Mouse (Mus musculus) kidney, adult 8-10 months (tissue): ENCODE results near the gene Egfem1.

Experiments used
- DNase-seq, 2 experiments: peaks; one replicate each; pipeline ENCODE4 v3.0.0; 2022

The Egfem1 gene

GRCm38 (mm10) chr3:29366907-29367306, 285.1 kb downstream of the Egfem1 start:
- DNase-seq: no peak

DNA sequence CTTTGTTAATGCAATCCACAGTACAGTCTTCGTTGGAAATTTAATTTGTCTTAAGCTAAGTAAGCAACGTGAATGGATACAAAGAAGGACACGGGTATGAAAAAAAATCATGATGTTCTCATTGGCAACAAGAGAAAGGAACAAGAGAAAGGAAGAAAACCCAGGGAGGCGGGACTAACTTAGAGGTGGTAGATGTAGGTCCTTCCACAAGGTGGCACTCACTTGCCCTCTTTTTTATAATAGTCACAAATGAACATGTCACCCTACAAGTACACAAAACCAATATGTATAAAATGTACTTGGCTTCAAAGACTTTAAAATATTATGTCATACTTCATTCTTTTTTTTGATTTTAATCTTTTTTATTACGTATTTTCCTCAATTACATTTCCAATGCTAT, 288.7 kb downstream of the Egfem1 start:
- peak in 1 of 2 experiments; percentile 3 for DNase-seq

DNA sequence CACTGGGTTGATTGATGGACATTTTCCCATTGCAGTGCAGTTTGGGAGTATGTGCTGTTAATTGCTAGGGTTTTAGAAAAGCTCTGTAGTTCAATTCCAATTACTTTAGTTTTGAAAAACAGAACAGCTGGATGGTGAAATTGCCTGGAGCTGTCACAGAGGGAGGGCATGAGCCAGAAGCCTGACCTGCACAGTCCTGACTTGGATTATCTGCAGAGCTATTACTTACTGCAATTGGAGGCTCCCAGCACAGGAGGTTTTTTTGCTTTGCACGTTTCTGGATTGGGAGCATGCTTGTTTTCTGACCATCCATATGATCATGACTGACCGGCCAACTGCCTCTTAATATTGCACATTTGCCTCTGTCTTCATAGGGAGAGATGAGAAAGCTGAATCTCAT, 299.4 kb downstream of the Egfem1 start:
- no peak for DNase-seq

- DNase-seq: no peak
Observed at GRCm38 (mm10) chr3:29399064-29399463, 317.2 kb downstream of the Egfem1 start.

- DNase-seq: no peak
Observed at GRCm38 (mm10) chr3:29421634-29422033, 339.8 kb downstream of the Egfem1 start.

DNA sequence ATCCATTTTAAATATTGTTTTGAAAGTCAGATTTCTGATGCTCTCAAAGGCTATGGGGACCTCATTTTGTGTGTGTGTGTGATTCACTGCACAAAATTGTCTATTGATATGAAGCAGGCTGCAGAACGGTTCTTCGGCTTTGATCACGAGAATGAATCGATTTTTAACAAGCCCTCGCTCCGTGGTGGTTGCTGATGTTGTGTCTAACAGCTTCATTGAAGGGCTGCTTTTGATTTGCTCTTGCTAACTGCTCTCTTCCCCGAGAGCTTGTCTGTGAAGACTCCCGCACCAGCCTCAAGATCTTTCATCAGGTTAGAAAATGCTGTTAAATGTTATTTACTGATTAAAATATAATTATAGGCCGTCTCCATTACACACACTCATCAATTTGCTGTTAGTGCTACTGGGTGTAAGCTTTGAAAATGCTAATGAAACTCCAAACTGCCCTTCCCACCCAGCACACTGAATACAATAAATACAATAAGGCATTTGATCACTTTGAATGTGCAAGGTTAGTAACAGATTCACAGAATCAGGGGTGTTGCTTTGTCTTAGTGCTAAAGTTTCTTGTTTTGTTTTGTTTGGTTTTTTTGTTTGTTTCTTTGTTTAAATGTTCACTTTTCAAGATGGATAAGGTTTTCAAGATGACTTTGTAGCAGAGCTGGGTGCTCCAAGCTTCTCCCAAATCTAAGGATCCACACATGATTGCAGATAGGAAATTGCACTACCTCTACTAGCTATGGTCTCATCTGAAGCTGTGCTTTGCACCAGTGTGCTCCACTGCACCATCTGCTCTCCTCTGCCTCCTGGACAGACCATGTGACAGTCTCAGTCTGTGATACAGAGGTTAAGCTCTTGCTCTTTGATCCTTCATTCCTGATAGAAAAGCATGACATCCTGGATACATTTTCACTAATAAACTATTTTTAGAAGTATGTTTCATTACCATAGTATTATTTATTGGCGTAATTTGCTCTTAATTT, 350.6 kb downstream of the Egfem1 start:
- DNase-seq: no peak

DNA sequence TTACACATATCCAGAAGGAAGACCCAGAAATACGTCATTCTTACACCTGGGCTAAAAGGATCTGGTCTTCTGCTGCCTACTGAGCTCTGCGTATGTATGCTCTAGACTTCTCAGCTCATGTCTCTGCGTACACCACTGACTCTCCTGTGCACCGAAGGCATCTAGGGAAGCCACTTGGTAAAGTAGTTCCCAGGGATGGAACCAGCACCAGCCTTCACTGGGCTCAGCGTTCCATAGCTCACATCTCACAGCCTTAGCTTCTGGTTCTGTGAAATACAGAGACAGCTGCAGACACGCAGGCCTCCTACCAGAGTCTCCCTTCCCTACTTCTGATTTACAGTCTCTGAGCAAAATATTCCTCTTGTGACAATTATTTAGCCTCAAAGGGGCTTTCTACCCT, 361.2 kb downstream of the Egfem1 start:
- no peak for DNase-seq

DNA sequence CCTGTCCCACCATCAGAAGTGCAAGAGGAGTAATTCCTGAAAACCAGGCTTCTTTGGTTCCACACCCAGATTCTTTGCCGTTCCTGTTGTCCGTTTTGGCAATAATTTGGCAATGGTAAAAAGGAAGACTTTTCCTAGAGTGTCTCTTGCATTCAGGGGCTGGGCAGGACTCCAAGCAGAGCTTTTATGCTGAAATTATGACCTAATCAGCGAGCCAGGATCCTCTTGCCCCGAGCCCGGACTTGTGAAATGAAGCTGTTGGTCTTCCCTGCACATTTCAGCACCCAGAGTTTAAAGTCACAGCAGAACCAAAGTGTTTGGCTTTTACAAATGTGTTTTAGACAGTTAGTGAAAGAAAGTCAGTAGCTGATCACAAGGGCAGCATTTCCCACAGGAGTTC, 362.8 kb downstream of the Egfem1 start:
- peak in 1 of 2 experiments; percentile 3 for DNase-seq

DNA sequence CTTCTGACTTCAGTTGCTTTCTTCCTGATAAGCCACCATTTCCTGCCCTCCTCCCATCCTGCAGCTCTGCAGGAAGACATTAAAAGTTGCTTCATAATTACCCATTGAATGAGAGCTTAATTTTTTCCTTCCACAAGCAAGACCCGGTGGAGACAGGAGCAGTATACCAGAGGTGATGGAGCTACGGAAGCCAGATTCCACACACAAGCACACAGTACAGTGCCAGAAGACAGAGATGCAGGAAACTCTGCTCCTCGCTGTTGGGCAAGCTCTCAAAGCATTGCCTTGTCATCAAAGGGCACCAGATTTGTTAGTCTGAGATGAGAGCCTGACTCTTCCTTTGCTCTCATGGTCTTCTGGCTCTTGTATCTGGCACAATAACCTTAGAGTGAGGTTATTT, 364.3 kb downstream of the Egfem1 start:
- no peak for DNase-seq

DNA sequence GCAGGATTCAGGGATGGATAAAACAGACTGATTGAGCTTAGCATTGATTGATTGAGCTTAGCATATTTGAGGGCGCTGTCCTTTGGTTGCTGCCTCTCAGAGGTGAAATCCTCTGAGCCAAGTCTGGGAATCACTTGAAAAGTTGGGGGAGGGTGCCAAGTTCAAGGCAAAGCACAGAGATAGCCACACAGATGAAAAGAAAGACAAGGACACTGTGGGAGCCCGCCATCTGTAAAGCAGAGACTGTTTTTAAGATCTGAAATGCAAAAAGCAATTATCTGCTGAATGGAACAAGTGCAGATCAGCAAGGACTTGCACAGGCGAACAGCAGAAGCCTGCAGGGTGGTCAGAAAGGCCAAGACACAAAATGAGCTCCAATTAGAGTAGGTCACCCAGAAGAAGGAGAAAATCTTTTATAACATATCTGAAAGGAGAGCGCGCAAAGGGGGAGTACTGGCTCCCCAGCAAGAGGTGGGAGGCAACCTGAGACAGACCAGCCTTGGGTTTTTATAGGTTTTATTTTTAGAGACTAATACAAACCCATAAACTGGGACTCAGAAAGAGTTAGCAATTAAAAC, 367.1 kb downstream of the Egfem1 start:
- no peak for DNase-seq

- DNase-seq: no peak
Observed at GRCm38 (mm10) chr3:29498211-29498610, 416.4 kb downstream of the Egfem1 start.

DNA sequence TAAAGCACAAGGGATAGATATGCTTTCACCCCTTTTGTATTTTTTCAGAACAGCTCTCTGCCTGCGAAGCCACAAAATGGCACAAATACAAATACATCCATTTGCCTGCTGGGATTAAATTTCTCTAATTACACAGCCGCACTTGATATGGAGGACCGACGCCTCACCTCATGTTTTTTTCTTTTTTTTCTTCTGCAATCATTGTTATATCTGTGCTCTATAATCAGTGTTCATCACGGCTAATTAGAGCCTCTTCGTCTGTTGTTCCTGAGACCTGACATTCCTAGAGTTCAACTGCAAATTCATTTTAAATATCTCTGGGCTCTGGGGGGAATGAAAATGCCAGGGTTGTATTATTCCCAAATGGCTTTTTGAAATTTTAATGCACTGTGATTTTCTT, 417.4 kb downstream of the Egfem1 start:
- DNase-seq: no peak

DNA sequence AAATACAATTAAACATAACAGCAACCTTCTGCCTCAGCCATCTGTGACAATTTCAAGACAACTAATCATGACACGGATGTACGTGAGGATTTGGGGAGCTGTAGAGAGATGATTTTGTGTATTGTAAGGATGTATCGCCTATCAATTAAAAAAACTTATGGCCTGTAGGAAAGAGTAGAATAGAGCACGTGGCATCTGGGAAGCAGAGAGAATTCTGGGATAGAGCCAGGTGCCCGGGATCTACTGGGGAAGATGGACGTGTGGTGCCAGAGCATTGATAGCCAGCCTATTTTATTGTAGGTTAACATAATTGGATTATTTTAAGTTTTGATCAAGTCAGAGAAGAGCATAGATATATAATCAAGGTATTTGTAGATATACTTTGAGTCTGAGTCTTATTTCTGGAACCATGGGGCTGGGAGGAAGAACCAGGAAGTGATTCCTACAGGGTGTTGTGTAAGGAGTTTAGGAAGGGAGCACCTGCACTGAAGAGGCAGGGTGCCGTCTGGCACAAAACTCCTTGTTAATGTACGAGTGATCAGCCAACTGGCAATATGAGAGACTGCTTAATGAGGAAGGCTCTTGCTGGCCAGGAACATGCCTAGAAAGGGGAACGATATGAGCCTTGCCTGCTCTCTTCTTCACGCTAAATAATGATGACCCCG, 443.6 kb downstream of the Egfem1 start:
- no peak for DNase-seq

GRCm38 (mm10) chr3:29525963-29526301, 444.1 kb downstream of the Egfem1 start:
- DNase-seq: no peak

DNA sequence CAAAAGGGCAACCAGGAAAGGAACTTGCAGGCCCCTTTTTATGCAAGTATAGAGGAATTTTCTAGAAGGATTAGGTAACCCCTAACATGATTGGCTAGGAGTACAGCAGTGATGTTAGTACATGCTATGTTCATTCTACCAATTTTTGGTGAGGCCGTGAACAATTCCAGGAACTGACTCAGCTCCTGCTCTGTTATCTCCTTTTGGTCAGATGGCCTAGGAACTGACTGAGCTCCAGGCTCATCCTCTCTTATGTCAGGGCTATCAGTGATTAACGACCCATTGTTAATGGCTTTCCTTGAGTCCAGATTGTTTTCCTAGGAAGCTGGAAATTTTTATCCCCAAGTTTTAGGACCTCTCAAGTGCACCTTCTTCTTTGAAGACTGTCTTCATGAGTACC, 457.4 kb downstream of the Egfem1 start:
- peak; percentile 13 to 37 for DNase-seq

DNA sequence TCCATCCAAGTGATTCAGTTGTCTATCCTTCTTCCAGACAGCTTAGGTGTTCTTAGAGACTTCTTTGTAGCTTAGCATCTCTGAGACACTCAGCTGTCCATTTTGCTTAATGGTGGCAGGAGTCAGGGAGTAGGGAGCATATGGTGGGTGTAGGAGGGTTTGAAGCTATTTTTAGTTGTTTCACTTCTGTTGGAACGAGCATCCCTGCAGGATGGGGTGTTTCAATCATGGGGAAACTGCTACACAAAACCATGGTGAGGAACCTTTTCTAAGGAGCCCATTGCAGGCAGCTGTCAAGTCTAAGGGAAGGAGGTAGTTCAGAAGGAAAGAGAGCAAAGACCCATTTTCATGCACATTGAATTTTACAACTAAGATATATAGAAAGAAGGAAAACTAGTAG, 458.1 kb downstream of the Egfem1 start:
- no peak for DNase-seq

DNA sequence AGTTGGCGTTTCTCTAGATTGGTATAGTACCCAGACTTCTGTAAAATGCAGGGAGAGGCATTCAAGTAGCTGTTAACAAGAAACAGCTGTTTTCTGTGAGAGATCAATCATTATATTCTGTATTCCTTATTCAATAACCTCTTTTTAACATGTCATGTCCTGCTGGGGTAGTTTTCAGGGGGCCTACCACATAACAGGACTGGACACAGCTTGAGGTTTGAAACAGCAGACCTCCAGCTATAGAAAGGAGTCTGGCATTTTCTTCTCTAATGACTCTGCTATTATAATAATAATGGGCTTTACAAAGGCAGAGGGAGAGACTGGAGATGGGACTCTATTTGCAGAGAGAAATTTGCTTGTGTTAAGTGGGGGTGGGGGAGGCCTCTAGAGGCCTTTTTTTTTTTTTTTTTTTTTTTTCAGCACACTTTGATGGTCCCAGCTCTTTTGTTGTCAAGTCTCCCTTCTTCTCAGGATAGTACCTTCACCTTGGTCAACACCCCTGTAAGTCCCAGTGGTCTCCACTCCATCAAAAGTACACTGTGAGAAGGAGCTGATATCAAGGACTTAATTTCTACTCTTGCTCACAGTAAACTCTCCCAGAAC, 459.8 kb downstream of the Egfem1 start:
- DNase-seq: no peak

DNA sequence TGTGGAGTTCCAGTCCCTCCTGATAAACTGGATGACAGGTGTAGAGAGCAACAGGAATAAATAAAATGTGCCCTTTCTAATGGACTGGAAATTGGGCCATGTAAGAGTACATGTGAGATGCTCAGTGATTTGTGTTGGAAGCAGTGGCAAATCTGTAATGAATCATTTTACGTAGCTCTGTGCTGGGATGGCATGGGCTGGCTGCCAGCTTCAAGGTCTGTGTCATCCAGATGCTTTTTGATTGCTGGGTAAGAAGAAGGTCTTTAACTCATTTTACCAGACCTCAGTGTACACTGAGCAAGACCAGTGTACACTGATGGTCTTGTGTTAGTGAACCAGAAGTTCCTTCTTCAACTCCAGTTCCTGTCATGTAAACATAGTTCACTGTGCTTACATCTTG, 462.2 kb downstream of the Egfem1 start:
- DNase-seq: no peak

DNA sequence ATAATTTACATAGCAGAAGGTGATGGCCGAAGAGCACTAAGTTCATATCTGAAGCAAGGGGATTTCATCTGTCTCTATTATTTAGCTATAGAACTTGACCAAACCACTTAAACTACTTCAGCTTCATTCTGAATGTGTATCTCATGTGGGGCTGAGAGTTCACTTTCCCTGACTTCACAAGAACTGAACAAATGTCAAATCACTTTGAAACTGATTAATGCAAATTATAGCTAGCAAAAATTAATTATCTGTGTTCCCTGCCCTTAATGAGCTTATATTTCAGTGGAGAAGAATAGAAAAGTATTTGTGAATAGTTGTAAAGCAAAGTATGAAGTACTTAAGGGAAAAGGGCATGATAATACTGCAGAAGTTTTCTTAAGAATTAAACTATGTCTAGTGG, 481.3 kb downstream of the Egfem1 start:
- DNase-seq: no peak

DNA sequence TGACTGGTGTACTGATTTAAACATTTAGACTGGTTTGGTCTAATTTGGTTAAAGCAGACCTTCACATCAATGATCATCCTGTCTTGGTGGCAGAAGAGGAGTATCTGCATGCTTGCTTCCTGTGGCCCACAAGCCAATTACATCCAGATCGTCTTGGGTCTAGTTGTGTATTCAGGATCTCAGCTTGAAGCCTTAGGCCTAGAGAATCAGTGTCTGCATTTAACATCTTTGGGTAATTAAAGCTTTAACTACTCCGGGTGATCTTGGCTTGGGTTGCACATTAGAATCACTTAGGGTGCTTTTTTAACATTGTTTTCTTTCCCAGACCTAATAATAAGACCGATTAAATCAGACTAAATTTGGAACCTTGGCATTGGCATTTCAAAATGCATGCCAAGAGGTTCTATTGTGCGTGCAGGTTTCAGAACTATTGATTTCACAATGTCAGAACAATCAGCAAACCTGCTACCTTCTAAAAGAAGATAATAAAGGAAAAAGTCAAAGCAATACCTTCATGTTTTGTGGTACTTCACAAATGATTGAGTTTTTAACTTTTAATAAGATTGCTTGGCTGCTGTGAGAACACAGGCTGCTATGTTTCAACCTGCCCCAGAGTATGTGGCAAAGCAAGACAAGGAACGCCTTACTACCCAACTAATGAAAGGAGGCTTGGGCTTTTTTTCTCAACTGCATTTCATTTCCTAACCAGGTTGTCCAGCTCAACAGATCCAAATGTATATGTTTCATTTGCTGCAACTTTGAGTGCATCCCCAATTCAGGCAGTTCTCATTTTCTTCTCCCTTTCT, 496.4 kb downstream of the Egfem1 start:
- no peak for DNase-seq

DNA sequence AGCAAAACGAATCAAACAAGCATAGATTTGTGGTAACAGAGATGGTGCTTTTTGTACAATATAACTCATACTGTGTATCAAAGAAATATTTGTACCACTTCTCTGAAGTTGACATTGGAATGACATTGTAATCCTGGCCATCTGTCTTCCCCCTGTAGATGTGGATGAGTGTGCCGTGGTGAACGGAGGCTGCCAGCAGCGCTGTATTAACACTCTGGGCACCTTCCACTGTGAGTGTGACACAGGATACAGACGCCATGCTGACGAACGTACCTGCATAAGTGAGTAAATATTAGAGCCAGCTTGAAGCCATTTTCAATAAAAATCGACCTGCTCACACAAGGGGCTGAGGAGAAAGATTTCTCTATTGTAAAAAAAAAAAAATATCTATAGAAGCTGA, 500.9 kb downstream of the Egfem1 start:
- DNase-seq: no peak

- DNase-seq: peak in 1 of 2 experiments; percentile 8
Observed at GRCm38 (mm10) chr3:29602140-29602539, 520.3 kb downstream of the Egfem1 start.

GRCm38 (mm10) chr3:29608713-29609112, 526.9 kb downstream of the Egfem1 start:
- no peak for DNase-seq
